Mouse (Mus musculus) gastrocnemius, postnatal 36 days (tissue): Measurements from ENCODE around the gene 1700001L19Rik. TPM values are rescaled to one million over a fixed set of nuclear protein-coding genes. Genes with fewer than 3 reads are reported as not detected.
"Not testable (repeated sequence)": the region's sequence is repeated elsewhere in the genome, so short reads cannot be mapped to it uniquely, and the experiment has no call there.

Experiments
- DNase-seq, 2 experiments: peaks; one replicate each; pipeline ENCODE4 v3.0.0; 2022
- intact Hi-C: fragments of 180-260 bp; cut with DNase I; formaldehyde crosslinking; loops from one replicate; pipeline ENCODE4 v1.15.1; 2025
- long read RNA-seq, 2 experiments: library from polyadenylated mRNA; stranded (forward); transcript quantifications; one replicate each; pipeline ENCODE4 v2.0.0; 2021
- total RNA-seq, 2 experiments: library from RNA; stranded (reverse); gene quantifications; 2 replicates each; pipeline ENCODE4 v1.2.3; 2021

1700001L19Rik gene
- total RNA-seq, result not detected
- long read RNA-seq, experiment 1, result 0 reads
- long read RNA-seq, experiment 2, result 0 reads

DNA sequence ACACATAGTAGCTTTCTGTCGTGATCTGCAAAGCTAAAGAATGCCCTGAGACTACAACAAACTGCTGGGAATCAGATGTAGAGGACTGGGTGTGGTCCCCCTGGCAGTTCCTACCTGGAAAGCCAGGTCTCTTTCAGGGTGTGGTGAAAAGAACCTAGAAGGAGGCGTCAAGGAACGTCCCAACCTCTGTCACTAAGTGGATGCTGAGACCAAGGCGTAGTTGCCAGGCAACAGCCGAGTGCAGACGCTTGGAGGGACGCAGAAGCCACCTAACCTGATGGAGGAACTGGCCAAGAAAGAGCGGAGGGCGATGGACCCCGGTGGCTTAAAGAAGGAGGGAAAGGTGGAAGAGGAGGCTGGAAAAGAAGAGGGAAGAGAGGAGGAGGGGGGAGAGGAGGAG is at the start of gene 1700001L19Rik:
Gene 1700001L19Rik (plus strand): TSS at position 223 of the 400 bp plus-strand sequence.
- intact Hi-C loops, result loop anchor here (5.0 to 10.0 kb wide), 2 partner anchors 865 to 888 kb away; no protein-coding TSS in a partner anchor
- DNase-seq, result no peak

DNA sequence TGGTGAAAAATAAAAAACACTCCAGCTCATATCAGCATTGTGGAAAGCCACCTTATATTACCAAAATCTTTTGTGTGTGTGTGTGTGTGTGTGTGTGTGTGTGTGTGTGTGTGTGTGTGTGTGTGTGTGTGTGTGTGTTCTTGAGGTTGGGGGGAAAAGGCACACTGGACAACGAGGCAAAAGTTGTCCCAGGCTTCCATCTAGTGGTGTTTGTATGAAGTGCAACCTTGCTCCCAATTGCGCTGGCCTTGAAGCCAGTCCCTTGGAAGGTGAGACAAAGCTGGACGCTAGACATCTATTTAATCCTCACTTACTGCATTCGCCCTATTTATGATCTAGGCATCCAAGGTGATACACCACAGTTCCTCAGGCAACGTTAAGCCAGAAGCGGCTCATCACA is 43.8 kb upstream of the 1700001L19Rik start:
- intact Hi-C loops, DNase-seq: not testable (repeated sequence)

DNA sequence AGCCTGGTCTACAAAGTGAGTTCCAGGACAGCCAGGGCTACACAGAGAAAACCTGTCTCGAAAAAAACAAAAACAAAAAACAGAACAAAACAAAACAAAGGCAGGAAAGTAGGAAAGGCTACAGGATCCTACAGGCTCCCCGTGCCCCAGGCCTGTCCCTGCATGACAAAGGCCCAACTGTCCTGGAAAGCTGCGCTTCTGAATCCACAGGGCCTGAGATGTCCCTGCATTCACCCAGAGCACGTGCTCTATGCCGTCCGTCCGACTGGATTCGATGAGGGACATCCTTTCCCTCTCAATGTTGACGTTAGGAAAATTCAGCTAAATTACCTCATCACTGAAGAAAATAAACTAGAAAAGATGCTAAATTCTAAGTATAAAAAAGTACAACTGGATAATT is 29.1 kb upstream of the 1700001L19Rik start:
- DNase-seq, result no peak
- intact Hi-C loops, result no loop called here

DNA sequence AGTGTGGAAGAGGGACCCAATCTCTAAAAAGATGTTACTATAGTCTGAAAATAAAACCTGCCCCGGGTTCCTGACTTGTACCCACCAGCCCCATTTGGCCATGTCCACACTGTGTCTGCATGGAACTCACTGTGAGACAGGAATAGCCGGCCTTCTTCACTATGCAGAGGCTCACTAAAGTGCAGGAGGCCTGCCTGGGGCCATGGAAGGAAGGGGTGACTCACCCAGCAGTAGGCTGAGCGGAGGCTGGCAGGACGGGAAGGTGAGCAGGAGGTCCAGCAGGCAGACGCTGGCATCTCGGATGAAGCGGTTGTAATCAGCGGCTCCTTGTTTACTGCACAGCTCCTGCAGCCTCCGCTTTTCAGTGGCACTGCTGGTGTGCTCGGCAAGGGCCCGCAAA is 28.7 kb upstream of the 1700001L19Rik start:
- intact Hi-C loops, result no loop called here
- no peak for DNase-seq

DNA sequence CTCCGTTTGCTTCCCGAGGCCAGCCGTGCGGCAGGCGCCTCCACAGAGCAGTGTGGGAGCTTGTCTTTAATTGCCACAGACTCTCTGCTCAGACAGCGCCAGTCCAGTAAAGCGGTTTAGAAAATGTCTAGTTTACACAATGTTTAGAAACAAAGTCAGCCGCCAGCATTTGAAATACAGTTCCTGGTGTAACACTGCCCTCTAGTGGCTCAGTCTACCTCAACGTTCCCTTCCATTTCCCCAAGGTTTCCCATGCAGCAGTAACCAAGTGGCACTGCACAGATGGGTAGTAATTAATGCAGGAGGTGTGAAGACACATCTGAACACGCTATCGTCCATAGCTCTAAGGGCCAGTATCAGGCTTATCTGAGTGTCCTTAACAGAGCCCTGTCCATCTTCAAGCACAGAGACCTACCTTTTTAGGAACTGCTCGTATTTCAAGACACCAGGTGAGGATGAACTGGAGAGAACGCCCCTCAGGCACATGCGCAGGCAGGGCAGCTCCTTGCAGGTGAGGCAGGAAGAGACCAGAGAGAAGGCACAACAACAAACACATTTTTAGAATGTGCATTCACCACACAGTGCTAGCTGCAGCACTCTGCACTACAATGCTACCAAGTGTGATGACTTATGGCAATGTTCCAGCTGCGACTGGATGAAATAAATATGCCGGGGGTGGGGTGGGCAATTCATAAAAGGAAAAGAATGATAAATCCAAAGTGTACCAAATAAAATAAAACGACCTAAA is 27.5 kb upstream of the 1700001L19Rik start:
- DNase-seq, result no peak
- intact Hi-C loops, result no loop called here

DNA sequence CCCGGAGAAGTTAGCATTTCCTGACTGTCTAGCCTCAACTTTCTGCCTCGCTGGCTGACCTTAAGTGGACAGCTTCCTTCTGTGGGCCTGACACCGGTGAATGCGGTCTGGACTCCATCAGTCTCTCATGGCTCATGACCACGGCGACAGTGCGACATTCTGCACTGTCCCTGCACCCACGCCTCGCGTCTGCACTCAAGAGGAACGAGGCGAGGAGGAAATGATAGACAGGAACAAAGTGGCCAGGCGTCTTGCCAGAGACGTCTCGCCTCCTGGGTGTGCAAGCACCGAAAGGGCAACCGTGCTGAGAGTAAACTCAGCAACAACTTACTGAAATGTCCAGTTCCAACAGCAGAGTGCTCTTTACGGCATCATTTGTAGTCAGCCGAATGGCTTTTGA is 25.0 kb upstream of the 1700001L19Rik start:
- intact Hi-C loops, result no loop called here
- DNase-seq, result no peak

DNA sequence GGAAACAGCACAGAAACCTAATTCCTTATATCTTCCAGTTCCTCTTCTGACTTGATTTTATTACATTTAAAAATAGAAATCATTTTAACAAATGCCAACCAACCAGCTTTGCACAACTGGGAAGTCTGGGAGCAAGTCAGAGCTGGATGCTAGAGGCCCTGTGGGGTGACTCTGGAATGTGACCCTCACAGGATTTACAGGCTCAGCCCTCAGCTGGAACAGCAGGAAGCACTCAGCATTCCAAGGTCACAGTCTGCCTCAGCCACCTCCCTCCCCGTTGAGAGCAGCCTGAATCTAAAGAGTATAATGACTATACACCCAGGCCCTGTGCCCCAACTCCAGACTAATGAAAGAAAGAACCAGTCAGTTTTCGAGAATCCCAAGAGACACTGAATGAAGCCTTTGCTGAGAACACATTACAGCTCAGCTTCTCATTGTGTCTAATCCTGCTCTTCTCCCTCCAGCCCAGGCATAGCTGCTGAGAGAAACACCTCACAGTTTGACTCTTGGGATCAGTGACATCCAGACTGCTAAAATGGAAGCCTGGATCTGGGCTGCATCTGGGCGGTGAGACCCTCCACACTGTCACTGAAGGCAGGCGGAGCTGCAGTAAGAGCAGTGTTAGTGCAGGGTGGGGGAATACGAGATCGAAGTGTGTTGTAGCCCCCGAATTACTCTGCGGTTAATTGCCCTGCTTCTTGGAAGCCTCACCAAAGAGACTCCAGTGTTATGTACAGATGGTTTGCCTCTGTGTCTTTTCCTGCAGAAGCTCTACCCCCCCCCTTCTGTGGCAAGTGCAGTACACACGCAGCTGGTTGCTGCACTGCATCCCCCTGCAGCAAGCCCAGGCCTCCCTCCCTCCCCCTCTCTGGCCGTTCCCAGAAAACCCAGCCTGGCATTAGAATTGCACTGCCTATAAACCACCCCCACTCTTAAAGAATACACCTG is 24.0 kb upstream of the 1700001L19Rik start:
- intact Hi-C loops, result no loop called here
- no peak for DNase-seq

DNA sequence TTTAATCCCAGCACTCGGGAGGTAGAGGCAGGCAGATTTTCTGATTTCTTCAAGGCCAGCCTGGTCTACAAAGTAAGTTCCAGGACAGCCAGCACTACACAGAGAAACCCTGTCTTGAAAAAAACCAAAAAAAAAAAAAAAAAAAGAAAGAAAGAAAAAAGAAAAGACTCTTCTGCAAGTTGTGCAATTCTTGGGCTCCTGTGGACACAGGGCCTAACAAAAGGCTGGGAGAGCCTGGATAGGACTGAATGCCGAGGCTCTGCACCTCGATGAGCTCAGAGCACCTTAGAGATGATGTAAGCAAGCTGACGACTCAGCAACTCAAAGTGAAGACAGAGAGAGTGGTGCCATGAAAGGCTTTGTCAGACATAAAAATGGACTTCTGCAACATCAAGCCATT is 22.8 kb upstream of the 1700001L19Rik start:
- no peak for DNase-seq
- intact Hi-C loops, result no loop called here

DNA sequence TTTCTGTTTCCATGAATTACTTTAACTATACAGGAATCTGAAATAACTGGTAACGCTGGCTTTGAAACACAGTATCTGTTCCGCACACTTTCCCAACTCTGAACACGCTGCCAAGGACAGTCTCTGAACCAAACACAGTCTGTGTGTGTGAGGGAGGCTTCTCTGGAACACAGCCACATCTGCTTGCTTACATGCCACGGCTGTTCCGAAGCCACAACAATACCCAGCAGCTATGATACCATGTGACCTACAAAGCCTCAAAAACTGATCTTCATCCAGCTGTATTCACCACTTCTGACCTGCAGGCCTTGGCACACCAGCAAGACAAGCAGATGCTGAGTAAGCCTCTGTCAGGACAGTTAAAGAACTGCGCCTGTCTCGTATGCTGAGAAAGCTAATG is 19.3 kb upstream of the 1700001L19Rik start:
- intact Hi-C loops, result no loop called here
- DNase-seq, result no peak

DNA sequence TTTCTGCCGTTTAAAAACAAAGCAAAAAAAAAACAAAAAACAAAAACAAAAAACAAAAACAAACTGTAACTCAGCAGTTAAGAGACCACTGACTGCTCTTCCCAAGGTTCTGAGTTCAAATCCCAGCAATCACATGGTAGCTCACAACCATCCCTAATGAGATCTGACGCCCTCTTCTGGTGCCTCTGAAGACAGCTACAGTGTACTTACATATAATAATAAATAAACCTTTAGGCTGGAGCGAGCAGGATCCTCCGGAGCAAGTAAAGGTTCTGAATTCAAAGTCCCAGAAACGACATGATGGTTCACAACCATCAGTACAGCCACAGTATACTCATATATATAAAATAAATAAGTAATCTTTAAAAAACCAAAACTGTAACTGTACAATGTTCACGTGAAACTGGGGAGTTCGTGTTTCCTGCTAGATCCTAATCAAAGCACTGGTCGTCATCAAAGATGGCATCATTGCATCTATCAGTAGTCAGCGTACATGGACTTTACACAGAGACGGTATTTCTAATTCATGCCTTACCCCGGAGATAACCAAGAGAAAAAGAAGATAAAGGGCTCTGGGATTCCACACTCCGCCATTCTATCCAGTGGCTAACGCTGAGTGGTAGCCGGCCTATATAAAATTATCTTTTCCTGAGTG is 16.0 kb upstream of the 1700001L19Rik start:
- no peak for DNase-seq
- intact Hi-C loops, result no loop called here

DNA sequence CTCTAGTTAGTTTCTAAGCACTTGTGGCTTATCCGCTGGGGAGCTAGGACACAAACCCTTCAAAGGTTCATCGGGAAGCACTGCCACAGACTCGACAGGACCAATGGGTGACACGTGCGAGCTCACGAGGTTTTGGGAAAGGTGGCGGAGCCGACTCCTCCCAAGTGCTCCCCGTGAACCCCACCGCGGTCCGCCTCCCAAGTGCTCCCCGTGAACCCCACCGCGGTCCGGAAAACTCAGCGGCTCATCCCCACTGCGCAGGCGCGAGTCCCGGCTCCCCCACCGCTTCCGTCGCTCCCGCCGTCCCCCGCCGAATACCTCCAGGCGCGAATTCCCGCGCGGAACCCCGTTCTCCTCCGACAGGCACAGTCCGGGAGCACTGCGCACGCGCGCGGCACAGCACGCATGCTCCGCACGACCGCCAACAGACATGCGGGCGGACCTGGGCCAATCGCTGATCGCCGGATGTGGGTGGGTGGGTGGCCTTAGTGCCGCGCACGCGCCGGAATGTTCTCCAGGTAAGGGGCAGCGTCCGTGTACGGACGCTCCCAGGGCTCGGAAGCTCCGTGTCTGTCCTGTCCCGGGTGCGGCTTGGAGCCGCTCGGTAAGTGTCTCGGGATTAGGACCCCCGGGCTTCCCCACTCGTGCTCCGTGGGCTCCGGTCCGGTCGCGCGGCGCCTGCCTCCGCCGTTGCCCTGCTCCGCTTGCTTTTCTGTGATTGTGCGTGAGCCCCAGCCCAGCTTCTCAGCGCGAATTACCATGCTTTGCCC is 15.3 kb upstream of the 1700001L19Rik start, which contains the start of the genes Mtrr and Fastkd3:
Gene Mtrr (minus strand): TSS at position 403 of the 770 bp plus-strand sequence.
Gene Fastkd3 (plus strand): TSS at position 488 of the 770 bp plus-strand sequence.
- intact Hi-C loops, result no loop called here
- peak; percentile 96 to 97 for DNase-seq

DNA sequence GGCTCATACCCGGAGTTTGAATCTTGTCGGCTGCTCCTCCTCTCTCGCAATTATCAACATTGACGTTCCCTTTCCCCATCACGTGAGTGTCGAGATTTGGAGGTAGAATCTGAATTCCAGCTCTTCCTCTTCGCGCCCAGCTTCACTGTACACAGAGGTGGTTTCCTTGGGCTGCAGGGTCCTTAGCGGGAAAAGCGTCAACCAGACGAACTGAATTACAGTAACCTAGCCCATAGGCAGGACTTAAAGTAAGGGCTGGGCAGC is 14.8 kb upstream of the 1700001L19Rik start:
- DNase-seq, result no peak
- intact Hi-C loops, result no loop called here

DNA sequence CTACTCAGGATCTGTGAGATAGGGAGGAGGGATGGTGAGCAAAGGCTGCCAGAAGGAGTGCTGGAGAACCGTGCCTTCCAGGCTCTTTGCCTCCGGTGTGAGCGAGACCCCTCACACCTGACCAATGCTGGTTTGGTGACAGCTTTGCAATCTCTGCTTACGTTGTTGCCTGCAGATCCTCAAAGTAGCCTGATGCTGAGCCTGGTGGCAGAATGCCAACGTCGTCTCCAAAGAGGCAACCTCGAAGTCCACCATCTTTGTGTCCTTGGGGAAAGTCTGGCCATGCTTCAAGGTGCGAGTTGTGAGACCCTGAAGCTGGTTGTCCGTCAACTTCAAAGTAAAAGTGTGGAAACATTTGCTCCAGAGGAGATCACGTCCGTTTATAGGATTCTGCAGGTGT is 13.3 kb upstream of the 1700001L19Rik start:
- DNase-seq, result no peak
- intact Hi-C loops, result no loop called here

DNA sequence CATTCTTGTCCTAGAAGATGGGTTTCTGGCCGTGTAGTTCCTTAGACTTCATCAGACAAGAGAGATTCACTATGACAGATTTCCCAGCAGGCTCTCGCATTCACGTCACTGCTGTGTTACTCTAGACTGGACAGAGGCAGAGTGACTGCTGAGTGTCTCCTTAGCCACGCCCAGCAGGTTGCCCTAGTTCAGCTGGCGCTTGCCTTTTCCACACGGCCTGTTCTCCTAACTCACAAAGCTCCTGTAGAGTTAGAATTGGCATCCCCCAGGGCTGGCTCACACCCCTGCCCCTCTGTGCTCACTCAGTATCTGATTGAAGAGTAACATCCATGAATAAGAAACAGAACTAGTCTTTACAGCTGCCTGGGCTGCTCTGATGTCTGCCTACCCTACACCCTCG is 11.8 kb upstream of the 1700001L19Rik start:
- no peak for DNase-seq
- intact Hi-C loops, result no loop called here

DNA sequence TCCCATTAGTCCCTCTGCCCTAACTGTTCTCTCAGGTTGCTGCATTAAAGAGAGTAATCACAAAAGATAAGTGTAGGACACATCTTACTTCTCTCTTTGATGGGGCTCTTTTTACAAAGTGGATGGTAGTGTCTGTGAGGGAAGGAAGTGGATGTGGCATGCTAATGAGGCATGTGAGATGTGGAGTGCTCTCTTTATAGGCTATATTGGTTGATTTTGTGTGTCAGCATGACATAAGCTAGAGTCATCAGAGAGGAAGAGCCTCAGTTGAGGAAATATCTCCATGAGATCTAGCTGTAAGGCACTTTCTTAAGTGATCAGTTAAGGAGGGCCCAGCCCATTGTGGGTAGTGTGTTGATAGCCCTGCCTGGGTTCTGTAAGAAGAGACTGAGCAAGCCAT is 8.9 kb upstream of the 1700001L19Rik start:
- intact Hi-C loops, result no loop called here
- DNase-seq, result no peak

DNA sequence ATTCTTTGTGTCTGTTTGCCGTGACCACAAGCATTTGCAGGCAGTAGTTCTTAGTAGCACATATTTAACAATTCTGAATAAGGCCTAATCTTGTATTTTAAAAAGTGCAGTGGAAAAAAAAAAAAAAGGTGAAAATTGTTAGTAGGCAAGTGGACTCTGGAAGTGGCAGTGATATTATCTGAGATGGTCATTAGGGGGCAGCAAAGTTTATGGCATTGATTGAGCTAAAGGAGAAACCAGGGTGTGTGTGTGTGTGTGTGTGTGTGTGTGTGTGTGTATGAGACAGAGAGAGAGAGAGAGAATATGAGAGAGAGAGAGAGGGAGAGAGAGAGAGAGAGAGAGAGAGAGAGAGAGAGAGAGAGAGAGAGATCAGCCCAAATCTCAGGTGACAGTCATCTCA is 3.4 kb upstream of the 1700001L19Rik start:
- intact Hi-C loops, result loop anchor here (10.0 kb wide), 1 partner anchor 891 kb away; no protein-coding TSS in a partner anchor
- no peak for DNase-seq

DNA sequence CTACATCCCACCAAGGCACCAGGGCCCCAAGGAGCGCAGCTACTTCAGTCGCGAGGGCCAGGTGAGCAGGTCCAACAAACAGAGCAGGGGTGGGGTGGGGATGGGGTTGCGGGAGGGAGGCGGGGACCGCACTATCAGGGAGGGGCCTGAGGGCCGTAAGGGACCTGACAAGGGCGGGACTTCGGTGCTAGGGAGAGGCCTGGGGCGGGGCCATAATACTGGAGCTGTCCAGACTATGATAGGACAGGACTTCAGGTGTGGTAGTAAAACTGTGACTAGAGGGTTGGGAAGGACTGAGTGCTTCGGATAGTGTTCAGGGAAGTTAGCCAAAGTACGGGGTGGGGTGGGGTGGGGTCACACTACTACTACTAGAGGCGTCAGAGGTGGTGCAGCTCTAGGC is 446 bp downstream of the 1700001L19Rik start:
- intact Hi-C loops, result loop anchor here (5.0 to 10.0 kb wide), 2 partner anchors 865 to 887 kb away; no protein-coding TSS in a partner anchor
- DNase-seq, result no peak

DNA sequence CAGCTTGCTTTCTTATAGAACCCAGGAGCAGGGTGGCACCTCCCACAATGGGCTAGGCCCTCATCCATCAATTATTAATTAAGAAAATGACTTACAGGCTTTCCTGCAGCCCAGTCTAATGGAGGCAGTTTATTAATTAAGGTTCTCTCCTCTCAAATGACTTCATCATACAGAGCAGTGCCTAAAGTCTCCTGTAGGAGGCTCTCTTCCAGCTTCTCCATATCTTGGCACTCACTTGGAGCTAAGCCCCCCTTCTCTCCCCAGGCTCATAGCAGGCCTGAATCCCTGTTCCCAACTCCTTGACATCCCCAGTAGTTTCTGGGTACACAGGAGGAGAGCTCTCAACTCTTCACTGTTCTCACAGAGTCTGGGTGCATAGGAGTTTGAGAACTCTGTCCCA is 1.7 kb downstream of the 1700001L19Rik start:
- DNase-seq, result no peak
- intact Hi-C loops, result loop anchor here (5.0 to 10.0 kb wide), 2 partner anchors 863 to 886 kb away; no protein-coding TSS in a partner anchor

DNA sequence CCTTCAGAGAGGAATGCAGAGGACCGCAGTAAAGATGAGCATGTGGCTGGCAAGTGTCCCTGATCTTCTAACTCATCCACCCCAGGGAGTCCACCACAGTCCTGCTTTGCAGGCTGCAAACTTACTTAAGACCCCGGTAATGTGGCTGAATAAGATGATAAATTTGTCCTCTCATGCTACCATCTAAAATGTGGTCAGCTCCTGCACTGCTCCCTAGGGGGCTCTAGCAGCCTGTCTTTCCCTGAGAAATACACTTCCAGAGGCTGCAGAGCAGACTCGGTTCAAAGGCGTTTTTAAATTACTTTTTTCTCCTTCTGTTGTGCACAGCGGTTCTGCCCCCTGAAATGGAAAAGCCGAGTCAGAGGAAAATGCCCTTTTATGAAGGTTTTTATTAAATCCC is 4.0 kb downstream of the 1700001L19Rik start:
- peak in 1 of 2 experiments; percentile 15 for DNase-seq
- intact Hi-C loops, result loop anchor here (5.0 kb wide), 1 partner anchor 401 kb away; no protein-coding TSS in a partner anchor

DNA sequence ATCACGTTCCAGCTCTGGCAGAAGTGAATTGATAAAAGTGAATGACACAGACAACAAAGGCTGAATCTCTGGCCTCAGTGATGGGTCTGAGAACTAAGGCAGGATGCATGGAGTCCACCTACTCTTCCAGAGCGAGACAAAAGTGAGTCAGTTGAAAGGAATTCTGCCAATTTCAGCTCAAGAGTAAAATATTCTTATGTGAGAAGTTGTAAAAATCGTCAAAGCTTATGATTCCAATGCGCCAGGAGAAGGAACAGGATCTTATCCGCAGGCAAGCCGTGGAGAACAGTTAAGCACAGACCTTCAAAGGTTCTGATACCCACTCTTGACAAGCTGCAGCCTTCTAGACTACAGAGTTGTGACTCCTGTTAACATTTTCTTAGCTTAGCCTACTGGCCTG is 5.9 kb downstream of the 1700001L19Rik start:
- intact Hi-C loops, result loop anchor here (5.0 kb wide), 1 partner anchor 399 kb away; no protein-coding TSS in a partner anchor
- DNase-seq, result no peak
